Mouse (Mus musculus): Measurements from ENCODE around the gene Sipa1l2.

Gene Sipa1l2

DNA sequence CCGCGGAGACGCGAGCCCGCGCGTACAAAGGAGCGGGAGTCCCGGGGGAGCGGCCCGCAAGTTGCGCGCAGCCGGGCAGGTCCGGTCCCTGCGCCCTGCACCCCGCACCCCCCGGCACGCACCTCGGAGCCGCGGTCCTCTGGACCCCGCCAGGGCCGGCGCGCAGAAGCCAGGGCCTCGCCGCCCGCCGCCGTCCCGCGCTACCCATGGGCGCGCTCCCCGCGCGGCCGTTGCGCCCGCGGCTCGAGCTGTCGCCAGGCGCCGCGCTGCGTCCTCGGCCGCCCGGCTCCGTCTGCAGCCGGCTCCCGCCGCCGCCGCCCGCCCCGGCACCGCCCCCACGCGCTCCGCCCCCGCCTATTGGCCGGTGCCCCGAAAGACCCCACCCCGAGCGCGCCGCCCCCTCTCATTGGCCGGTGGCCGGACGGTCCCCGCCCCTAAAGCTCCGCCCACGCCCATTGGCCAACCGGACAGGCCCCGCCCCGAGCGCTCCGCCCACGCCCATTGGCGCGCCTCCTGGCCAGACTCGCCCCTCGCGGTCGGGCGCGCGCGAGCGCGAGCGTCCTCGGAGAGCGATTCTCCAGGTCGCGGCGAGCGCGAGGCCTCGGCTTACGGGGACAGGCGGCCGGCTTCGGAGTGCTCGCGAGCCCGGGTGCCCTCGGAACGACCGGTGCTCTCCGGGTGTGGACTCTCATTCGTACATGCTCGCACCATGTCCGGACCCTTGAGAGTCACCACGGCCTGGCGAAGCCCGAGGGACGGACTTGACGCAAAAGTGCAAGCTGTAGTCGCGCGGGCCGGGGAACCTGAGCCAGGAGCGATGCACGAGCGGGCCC, at the start of gene Sipa1l2:
Gene Sipa1l2 (minus strand): TSS at position 276 of the 833 bp plus-strand sequence.
- peak; percentile 97 for DNase-seq (ENCODE audit: low read depth, low spot score)

DNA sequence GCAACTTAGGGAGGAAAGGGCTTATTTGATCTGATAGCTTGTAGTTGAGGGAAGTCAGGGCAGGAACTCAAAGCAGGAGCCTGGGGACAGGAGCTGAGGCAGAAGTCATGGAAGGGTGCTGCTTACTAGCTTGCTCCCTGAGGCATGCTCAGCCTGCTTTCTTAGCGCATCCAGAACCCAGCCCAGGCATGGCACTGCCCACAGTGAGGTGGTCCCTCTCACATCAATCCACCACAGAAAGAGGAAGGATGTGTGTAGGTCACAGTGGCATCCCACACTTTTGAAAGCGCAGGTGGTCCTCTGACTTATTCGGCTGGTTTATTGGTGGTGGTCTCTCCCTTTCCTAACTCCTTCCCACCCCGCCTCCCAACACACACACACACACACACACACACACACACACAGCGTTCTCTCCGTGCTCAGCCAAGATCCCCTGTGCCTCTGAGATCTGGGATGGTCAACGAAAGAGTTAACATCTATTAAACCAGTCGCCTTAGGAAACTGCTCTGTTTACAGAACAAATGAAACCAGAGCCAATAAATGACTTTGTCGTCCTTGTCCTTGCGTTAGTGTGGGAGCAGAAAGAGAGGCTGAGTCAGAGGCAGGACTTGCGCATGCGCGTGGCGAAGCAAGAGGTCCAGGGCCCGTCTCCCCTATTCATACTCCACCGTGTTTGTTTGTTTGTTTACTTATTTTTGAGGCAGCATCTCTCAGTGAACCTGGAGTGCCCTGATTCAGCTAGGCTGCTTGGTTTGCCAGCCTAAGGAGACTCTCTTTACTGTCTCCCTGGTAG, 49.1 kb upstream of the Sipa1l2 start:
- no peak for DNase-seq (ENCODE audit: low read depth, low spot score)

DNA sequence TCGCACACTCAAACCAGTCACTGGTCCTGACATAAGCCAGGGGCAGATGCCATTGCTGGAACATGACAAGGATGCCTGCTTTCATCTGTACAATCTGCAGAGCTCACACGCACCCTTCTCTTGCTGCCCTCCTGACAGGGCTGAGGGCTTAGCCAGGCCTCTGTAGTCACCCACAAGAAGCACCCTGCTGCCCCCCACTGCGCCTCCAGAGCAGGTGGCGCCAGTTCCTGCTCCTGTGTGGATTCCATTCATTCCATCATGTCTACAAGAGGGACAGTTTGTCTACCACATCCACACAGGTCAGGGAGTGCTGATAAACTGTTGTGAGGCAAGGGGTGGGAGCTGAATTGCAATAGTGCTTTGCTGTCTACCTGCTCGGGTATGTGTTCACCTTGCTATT, 47.3 kb upstream of the Sipa1l2 start:
- DNase-seq (ENCODE audit: low read depth, low spot score) = no peak

DNA sequence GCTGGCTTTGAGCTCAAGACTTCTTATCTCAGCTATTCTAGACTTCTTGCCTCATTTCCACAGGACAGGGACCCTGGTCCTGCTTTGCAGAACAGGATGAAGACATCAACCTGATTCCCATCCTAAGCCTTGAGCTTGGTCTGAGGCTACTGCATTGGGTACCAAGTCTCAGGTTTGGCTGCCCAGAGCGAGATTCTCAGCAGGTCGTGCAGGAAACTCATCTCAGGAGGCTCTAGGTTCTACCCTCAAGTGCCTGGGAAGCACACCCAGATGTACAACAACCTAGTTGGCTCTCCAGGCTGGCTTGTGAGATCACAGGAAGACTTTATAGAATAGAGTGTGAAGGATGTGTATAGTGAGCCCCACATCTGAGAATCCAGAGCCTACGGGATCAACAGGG, 46.4 kb upstream of the Sipa1l2 start:
- DNase-seq (ENCODE audit: low read depth, low spot score) = no peak

DNA sequence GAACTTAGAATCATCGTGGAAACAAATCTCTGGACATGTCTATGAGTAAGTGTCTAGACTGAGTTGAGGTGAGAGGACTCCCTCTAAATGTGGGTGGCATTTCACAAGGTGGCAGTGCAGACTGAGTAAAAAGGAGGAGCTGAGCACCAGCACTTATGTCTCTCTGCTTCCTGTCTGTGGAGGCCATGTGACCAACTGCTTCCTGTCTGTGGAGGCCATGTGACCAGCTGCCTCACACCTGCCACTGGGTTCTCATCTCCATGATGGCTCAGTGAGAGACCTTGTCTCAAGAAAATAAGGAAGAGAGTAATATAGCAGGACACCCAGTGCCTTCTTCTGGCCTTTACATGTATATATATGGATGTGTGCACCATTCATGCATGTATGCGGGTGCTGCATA, 43.9 kb upstream of the Sipa1l2 start:
- DNase-seq (ENCODE audit: low read depth, low spot score) = no peak

DNA sequence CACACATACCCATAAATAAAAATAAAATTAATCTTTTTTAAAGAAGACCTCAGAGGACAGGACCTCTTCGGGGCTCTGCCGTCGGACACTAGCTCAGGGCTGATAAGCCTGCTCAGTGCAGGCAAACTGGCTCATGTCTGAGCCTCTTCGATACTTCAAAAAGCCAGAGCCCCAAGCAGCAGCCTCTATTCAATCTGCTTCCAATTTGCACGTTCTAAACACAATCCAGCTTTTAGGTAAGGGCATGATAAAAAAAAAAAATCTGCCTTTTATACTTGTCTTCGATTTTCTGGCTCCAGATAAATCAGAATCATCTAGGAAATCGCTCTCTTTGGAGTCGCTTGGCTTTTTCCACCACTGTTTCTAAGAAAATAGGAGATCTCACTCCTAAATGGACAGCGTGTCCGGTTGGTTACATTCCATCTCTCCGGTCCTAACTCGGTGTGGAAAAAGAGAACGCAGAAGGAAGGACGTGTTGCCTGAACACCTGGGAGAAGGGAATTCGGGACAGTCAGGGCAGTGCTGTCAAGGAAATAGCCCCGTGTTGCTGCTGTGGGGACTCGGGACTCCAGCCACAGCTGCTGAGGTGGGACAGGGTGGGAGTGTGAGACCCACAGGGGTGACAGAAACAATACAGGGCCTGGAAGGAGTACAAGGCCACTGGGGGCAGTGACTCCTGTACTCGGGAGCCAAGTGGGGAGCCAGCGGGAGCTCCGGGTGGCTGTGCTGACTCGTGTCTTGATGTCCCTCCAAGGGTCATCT, 42.4 kb upstream of the Sipa1l2 start:
- DNase-seq (ENCODE audit: low read depth, low spot score) = no peak

DNA sequence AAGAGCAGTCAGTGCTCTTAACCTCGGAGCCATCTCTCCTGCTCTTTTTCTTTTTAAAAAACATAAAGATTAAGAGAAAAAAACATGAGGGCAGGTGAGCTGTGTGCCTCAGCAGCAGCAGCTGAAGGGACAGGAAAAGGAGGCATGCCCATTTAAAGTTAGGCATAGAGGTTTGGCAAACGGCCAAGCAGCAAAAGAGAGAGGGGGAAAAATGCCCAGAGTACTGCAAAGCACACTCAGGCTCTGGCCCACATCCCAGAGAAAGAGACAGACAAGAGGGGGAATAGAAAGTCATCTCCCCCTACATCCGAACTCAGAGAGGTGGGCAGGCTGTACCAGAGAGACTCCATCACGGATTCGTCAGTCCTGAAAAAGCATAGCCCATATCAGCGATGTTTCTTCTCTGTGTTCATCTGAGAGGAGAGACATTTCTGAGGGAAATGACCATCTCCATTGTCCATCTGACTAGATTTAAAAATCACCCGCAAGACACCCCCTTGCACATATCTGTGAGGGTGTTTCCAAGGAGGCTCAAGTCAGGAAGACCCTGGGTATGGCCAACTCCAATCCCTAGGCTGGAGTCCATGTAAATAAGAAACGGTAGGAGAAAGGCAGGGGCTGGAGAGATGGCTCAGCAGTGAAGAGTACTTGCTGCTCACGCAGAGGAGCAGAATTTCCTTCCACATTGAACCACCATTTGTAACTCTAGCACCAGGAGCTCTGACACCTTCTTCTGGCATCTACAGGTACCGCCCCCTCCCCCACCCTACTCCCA, 41.6 kb upstream of the Sipa1l2 start:
- no peak for DNase-seq (ENCODE audit: low read depth, low spot score)

DNA sequence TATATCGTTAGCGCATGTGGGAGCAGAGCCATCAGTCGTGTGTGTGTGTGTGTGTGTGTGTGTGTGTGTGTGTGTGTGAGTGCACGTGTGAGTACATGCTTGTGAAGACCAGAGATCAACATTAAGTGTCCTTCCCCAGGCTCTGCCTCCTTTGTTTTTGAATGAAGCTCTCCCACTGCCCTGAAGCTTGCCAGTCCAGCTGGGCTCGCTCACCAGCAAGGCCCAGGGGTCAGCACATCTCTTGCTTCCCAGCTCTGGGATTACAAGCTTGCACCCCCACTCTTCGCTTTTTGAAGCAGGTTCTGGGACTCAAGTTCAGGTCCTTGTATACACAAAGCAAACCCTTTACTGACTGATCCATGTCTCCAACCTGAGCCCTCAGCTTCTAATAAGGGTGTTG, 40.1 kb upstream of the Sipa1l2 start:
- no peak for DNase-seq (ENCODE audit: low read depth, low spot score)

DNA sequence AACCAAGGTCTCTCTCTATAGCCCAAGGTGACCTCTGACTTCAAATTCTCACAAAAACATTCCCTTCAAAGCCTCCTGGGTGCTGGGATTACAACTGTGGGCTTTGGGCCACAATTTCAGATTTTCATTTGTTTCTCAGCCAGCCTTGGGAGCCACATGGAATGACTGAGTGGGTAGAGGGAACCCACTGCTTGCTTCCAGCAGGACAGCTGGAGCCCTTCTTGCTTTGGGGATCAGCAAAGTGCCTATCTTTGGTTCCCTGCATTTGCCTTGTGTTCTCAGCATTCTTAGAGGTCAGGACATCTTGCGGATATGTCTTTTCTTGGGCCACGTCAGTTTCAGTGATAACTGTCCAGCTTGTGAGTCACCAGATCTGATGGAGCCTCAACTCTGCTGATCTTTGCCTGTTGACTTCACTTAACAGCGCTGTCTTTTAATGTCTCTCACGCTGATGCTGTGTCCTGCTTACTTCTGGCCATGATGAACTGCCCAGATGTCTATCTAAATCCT, 38.2 kb upstream of the Sipa1l2 start:
- DNase-seq (ENCODE audit: low read depth, low spot score) = no peak

DNA sequence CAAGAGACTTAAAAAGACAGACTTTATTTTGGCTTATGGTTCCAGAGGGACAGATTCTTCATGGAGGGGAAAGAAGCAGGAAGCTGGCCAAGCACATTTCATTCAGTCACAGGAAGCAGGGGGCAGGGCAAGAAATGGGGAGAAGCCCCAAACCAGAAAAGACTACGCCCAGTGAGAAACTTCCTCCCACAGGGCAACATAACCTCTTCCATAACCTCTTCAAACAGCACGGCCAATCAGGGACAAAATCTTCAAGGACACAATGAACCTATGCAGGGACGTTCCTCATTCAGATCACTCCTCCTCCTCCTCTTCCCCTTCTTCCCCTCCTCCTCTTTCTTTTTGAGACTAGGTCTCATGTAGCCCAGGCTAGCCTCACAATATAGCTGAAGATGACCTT, 37.3 kb upstream of the Sipa1l2 start:
- DNase-seq (ENCODE audit: low read depth, low spot score) = no peak

DNA sequence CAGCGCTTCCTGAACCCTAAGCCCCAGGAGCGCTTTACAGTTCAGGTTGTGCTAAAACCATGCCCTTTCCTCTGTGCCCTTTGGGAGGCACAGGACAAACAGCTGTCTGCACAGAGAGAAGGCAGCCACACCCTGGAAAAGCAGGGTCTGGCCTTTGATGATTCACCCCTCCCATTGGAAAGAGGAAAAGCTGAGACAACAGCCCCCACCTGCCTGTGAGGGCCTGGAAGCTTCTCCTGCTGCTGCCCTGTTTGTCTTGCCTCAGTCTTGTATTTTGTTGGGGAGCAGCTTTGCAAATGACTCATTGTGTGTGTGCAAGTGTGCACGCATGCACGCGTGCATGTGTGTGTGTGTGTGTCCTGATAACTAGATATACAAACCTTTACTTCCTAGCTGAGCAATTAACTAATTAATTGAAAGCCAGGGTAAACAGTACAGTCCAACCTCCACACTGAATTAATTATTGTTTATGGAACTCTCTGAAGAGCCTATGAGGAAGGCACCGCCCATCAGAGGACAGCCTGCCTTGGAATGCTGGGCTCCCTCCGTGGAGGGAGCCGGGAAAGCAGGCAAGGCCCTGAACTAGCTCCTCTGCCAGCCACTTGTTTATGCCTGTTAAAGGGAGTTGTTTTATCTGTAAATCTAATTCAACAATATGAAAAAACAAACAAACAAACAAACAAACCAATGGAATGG, 35.4 kb upstream of the Sipa1l2 start:
- no peak for DNase-seq (ENCODE audit: low read depth, low spot score)

DNA sequence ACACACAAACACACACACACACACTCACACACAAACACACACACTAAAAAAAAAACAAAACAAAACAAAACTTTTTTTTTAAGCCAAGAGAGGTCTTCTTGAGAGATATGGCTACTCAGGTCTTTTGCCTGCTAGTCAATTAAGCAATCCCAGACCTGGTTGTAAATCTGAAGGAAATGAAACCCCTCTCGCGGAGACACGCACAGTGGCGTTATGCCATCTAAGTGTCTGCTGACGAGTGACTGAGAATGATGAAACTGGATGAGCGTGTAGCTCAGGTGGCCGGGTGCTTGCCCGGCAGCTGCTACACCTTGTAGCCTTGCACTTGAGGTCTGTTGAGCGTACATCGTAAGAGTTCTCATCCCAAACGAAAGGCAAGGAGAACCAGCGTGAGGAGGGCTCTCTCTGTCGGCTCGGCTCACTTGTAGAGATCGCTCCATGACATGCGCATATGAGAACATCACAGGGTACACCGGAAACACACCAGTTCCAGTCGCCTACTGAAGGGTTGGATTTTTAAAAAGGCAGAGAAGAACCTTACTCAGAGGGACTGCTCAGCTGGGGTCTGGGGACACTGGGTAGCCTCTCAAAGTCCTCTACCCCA, 34.7 kb upstream of the Sipa1l2 start:
- no peak for DNase-seq (ENCODE audit: low read depth, low spot score)

DNA sequence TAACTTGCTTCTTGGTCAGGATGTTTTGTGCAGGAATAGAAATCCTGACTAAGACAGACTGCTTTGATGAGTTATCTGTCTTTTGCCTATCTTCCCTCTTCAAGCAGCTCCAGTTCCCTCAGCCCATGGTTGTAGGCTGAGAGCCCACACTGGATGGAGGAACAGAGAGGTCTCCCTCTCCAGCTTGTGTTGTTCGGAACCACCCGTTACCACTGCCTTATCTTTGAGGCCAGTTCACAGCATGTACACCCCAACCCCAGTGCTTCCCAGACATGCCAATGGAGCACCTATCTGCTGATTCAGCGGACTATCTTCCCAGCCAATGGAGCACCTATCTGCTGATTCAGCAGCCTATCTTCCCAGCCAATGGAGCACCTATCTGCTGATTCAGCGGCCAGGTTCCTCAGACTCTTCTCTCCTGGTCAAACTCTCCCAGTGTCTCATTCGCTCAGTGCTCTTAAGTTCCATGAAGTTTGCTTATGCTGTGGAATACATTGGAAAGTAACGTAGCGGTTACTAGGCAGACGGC, 33.8 kb upstream of the Sipa1l2 start:
- DNase-seq (ENCODE audit: low read depth, low spot score) = no peak

DNA sequence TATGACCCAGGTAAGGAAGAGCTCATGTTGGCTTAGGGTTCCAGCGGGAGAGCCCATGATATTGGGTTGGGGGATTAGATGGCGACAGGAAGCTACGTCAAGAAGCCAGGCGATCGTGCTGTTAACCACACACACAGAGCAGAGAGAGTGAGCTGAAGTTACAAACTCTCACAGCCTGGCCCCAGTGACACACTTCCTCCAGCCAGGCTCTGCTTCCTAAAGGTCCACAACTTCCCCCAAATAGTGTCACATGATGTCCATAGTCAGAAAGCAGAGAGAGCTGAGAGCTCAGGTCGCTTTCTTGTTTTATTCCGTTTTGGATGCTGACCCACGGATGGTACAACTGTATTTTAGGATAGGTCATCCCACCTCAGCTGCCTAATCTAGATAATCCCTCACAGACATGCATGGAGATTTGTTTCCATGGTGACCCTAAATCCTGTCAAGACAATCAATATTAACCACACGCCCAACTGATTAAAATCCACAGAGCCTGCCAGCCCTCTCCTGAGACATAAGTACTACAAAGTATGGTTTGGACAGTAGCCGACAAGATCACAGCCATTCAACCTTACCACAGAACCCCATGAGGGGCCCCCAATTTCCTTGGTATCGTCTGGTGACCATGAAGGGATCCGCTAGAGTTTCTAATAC, 30.6 kb upstream of the Sipa1l2 start:
- DNase-seq (ENCODE audit: low read depth, low spot score) = peak; percentile 92

DNA sequence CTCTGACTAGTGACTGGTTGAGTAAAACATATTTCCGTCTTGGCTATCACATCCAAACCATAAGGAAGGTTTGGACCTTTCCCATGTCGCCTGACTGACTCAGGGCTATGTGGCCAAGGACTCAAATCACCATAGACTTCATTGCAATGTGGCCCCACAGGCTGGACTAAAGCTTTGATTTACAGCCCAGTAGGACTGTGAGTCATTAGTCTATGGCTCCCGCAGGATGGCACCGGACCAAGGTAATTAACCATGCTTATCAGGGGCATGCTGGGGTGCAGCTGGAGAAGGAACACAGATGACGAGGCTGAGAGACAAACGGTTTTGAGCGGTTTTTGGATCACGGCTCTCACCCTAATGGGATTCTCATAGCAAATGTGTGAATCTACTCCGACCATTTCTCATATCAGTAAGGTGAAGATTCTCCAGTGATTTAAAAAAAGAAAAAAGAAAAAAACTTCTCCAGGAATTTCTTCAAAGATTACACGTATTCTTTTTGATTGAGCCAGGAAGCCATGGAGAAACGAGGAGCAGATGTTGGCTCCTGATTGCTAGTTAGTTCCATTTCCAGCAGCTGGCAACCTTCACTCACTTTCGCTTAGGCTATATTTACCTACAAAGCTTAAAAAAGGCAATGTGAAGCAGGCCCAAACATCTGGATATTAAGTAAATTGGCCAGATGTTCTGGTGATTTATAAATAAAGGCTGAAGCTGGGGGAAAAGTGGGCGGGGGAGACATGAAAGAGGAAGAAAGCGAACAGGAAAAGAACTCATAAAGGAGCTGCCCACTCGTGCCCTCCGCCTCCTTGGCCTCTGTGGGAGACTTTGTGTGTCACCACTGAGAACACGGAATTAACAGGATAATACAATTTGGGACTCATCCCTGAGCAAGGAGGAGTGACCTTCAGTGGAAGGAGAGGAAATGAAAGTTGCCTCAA, 26.2 kb upstream of the Sipa1l2 start:
- DNase-seq (ENCODE audit: low read depth, low spot score) = no peak

DNA sequence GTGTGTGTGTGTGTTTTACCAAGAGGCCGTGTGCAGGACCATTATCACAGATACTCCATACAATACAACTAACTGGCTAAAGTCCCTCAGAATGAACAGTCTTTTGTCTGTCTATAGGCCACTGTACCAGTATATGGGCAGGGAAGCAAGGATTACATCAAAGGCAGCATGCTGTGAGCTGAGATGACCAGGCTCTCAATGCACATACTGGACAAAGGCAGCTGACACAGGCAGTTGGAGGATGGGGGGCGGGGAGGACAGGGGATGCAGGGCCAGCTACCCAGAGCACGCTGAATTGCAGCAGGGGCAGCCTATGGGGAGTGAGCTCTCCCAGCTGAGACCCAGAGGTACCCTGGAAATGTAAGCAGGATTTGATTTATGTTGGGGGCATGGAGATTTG, 20.8 kb upstream of the Sipa1l2 start:
- DNase-seq (ENCODE audit: low read depth, low spot score) = no peak

DNA sequence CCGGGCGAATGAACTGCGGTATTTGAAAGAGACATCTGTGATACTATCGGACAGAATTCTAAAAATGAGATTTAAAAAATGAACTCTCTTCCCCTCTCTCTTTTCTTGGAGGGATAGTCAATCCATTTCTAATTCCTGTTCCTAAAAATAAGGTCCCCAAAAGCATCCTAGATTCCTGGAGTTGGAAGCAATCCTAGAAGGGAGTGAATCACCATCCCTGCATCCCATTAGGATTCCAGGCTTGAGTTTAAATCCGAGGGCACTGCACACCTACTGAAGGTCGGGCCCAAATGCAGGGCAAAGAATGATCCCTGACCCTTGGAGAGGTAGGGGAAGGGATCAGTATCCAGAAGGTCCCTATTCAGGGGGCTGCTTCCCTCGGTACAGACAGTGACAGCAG, 17.0 kb upstream of the Sipa1l2 start:
- DNase-seq (ENCODE audit: low read depth, low spot score) = no peak

DNA sequence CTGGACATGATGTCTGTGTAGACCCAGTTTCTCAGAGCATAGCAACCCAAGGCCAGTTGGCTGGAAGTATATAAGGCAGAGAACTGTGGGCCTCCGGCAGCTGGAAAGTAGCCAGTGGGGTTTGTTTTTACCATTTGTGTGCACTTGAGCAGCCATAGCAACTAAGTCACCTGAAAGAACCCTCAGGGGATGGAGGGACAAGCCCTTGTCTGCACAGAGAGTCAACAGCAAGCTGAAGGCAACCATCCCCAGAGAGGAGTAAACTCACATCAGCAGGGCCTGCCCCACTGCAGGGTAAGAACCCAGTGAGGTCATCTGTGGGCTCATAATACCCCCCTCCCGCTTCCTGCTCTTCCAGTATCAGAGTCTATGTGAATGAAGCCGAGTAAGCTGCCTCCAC, 14.7 kb upstream of the Sipa1l2 start:
- DNase-seq (ENCODE audit: low read depth, low spot score) = no peak
